Mouse (Mus musculus) liver, embryonic 14.5 days (tissue): ENCODE data around the gene Vmn2r89.
"Not testable (repeated sequence)": the region's sequence is repeated elsewhere in the genome, so short reads cannot be mapped to it uniquely, and the experiment has no call there.

Experiments
- CTCF ChIP-seq: IDR thresholded peaks from 2 replicates; pipeline ENCODE4 v1.5.1; 2016; ENCODE audit warnings: antibody characterized with exemption, low read depth, control low read depth
- EP300 ChIP-seq: IDR thresholded peaks from 2 replicates; pipeline ENCODE4 v1.6.1; 2016; ENCODE audit warnings: antibody characterized with exemption, low read depth

DNA sequence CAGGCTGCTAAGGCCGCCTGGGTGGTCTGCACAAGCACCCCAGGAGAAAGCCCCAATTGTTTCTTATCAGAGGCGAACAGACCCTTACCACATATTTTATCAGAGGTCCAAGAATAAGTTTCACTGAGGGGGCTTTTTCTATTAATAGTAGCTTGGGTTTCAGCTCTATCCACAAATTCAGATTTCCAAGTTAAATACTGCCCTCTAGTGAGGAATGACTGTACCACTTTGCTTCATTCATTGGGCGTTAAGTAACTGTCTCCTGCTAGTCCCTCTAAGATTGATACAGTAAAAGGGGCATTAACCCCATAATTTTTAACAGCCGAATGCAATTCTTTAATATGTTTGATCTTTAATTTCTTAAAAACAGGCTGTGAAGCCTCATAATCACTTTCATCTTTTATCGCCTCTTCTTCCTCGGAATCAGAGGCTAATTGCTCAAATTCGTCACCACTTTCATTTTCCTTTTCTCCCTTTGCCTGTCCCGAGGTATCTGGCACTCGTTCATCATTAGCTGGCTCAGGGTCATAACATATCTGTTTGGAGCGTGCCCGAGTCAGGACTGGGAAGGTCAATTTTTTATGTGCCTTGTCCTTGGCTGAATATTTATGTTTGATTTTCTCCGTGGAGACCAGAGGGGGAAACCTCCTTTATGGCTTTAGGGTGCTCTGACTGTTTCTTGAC is 29.8 kb downstream of the Vmn2r89 start:
- not testable (repeated sequence) for TF ChIP-seq CTCF, EP300
